Mouse (Mus musculus) CD4-positive helper T cell, adult 2 months (primary cell): ENCODE measurements around the gene Osbpl10.
A peak's percentile ranks its signal among the peaks of the same experiment; 100 is the strongest.
"Not testable (repeated sequence)": the region's sequence is repeated elsewhere in the genome, so short reads cannot be mapped to it uniquely, and the experiment has no call there.

Experiments used
- DNase-seq: peaks from one replicate; pipeline ENCODE4 v3.0.0-alpha.2; 2012; ENCODE audit warnings: low read depth, missing footprints, low spot score

Osbpl10 gene

GRCm38 (mm10) chr9:114978281-114979111, at the start of gene Osbpl10:
Gene Osbpl10, plus strand, starts transcription at chr9:114978569.
- DNase-seq: no peak

DNA sequence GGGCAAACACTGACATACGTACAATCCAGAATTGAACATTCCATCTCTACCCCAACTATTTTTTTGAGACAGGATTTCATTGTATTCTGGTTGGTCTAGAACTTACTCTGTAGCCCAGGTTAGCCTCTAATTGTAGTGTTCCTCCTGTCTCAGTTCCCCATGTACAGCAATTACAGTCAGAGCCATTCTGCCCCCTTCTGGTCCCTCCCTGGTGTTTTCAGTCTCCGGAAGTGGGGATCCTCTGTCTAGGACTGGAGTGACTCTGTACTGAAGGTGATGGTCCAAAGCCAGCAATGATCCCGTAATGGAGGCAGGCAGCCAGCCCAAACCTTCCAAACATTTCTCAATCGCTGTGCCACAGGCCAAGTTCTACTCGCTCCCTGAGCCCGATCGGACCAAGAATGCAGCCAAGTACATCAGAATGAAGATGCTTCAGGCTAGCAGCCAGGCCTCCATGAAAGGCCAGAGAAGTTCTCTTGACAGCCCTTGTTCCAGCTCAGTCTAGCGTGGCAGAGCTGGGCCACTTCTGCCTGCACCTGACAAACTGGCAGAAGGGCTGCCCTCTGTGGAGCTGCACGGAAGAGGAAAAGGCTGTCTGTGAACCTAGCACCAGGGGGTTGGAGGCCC, 47.8 kb upstream of the Osbpl10 start:
- DNase-seq: no peak

GRCm38 (mm10) chr9:114932607-114933006, 45.8 kb upstream of the Osbpl10 start:
- DNase-seq: no peak

DNA sequence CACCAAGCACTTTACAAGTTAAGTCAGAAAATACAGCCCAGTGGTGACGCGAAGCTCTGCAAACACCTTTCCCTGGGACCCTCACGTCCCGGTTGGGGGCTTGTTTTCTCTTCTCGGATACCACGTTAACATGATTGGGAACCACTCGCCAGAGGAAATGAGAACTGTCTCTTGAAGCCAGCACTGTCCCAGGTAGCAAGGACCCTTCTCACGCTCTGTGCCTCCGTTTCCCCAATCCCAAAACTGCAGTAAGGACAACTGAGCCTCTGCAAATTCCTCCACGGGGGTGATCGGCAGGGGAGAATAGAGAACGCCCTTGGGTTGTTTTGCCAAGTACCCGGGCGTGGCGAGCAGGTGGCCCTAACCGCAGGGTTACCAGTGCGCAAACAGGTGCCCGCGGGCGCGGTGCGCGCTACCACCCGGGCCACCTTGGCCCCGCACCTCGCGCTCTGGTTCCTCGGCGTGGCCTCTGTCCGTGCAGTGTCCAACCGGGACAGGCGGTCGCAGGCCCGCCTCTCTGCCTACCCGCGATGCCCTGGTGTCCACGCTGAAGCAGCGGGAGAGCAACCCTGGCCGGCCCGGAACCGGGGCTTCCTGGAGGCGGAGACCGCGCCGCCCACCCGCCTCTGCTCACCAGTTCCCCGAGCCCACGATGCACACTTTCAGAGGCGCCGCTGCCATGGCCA, 45.2 kb upstream of the Osbpl10 start:
- no peak for DNase-seq

DNA sequence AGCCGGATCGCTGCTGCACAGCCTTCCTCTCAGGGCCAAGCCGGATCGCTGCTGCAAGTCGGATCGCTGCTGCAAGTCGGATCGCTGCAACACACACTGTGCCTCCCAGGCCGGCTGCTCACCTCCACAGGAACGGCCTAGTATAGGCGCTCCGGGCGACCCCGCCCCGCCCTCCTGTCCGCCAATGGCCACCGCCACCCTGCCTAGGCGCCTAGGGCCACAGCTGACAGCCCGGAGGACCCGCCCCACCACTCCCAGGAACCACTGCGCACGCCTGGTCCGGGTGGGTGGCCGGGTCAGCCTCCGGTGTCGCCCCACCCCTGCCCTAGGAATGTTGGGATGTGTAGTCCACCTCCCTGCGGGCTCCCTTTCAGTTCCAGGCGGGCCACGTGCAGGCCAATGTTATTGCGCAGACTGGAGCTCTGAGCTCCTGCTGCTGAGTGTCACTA, 44.6 kb upstream of the Osbpl10 start, which contains the start of gene Gpd1l:
Gpd1l (minus strand) TSS at position 265 of the 449 bp plus-strand sequence.
- peak; percentile 89 for DNase-seq

GRCm38 (mm10) chr9:114934231-114934630, 44.1 kb upstream of the Osbpl10 start:
- DNase-seq: no peak

DNA sequence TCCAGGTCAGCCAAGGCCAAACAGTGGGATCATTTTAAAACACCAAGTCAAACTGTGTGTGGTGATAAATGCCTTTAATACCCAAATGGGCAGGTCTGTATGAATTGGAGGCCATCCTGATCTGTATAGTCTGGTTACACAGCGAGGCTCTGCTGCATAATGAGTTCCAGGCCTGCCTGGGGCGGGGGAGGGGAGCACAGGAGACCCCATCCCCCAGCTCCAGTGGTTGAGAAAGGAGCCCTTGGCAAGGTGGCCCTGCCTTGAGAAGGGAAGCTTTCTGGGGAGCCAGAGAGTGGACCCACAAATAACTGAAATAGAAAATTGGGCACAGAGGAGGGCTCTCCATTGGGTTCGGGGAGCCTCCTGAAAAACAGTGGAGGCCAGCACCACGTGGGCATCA, 43.0 kb upstream of the Osbpl10 start:
- DNase-seq: no peak

- no peak for DNase-seq
Measured at GRCm38 (mm10) chr9:114936687-114937086, 41.7 kb upstream of the Osbpl10 start.

GRCm38 (mm10) chr9:114944642-114945041, 33.7 kb upstream of the Osbpl10 start:
- no peak for DNase-seq

DNA sequence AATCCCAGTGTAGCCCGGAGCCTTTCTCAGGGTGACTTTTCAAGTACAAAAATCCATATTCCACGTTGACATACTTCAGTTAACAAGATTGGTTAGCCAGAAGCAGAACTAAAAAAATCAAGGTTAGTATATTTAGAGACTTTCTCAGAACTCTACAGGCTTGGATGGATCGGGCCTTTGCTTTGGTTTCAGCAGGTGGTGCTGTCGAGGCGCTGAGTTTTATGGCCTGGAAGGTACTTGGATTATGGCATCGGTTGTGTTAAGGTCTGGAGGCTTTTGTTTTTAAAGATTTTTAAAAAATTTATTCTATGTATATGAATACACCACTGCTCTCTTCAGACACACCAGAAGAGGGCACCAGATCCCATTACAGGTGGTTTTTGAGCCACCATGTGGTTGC, 32.8 kb upstream of the Osbpl10 start:
- no peak for DNase-seq

DNA sequence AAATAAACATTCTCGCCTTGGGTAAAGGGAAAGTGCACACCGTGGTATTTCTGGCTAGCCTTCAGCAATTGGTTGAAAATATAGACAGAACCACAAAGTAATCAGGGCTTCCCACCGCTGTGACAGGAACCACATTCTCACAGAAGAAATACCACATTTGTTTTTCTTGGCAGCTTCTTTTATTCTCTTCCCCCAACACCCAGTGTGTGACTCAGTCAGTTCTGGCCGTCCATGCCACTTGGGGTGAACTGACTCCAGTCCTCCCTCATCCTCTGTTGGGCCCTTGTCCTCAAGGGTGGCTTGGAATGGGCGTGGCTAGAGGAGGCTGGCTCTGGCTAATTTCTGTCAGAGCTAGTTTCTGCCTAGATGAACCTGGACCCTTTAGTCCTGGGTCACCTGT, 30.0 kb upstream of the Osbpl10 start:
- no peak for DNase-seq

DNA sequence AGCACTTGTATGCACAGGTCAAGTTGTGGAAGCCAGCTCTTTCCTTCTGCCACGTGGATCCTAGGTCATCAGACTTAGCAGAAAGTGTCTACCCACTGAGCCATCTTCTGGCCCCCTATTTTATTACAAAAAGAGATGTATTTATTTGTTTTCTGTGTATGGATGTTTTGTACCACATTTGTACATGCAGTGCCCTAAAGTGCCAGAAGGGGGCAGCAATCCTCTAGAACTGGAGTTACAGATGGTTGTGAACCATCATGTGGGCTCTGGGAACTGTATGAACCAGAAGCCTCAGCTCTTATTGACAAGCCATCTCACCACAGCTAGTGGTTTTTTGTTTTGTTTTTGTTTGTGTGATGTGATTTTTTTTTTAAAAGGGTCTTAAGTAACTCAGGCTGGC, 25.5 kb upstream of the Osbpl10 start:
- DNase-seq: peak; percentile 22

- no peak for DNase-seq
Measured at GRCm38 (mm10) chr9:114955340-114955739, 23.0 kb upstream of the Osbpl10 start.

DNA sequence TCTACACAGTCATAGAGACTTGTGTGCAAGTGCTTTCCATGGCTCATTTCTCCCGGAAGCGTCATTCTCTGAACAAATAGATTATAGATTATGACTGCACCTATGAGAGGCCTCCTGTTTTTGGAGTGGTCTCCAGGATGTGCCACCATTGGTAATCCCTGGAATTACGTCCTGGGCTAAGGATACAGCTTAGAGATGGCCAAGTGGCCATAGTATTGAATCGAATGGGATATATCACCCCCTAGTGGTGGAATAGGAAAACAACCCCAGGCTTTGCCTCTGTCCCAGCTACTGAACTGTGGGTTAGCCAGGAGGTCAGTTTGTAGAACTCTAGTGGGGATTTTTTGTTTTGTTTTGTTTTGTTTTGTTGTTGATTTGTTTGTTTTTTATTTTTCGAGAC, 21.4 kb upstream of the Osbpl10 start:
- peak; percentile 32 for DNase-seq

GRCm38 (mm10) chr9:114960043-114960789, 18.2 kb upstream of the Osbpl10 start:
- no peak for DNase-seq

GRCm38 (mm10) chr9:114960844-114961243, 17.5 kb upstream of the Osbpl10 start:
- DNase-seq: no peak

DNA sequence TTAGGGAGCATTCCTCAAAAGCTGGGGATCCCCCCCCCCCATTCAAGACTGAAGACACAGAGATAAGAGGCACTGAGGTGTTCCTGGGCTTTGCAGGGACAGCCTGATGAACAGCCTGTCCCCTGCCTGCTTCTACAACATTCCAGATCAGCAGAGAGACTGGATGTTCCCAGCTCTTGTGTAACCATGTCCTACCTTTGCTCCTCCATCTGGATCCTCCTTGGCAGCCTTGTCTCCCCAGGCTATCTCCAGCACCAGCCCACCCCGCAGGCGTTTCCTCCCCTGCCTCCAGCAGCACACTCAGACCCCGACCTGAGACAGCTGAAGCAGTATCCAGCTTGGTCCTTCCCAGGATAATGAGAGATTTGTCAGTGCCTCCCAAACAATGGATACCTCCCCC, 14.3 kb upstream of the Osbpl10 start:
- DNase-seq: no peak

DNA sequence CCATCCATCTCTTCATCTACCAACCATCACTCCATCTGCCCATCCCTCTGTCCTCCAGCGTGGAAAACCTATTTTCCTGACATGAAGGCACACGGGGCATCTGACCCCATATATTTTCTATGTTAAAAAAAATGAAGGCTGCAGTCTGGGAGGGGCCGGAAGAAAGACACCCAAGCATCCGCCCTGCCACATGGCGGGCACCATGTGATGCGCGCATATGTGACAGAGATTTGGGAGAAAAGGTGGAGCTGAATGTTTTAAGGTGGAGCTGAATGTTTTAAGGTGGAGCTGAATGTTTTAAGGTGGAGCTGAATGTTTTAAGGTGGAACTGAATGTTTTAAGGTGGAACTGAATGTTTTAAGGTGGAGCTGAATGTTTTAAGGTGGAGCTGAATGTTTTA, 12.1 kb upstream of the Osbpl10 start:
- not testable (repeated sequence) for DNase-seq

GRCm38 (mm10) chr9:114977461-114978280, 698 bp upstream of the Osbpl10 start:
- no peak for DNase-seq

DNA sequence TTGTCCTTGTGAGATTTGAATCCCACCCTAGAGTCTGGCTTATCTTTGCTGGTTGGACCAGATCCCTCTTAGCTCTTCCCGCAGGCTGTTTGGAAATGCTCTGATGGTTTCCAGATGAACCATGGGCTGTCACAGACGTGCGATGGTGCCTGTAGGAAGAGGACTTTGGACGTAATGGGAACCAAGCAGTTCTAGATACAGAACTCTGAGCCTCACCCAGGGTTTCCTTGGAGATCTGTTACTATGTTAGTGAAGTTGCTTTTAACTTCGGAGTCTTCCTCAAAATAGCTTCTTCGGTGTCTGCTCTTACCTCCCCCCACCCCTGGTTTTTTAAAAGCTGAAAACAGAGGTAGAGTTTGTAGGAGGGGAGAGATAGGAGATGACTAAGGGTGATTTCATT, 1.6 kb downstream of the Osbpl10 start:
- DNase-seq: no peak
